Mouse (Mus musculus) left cerebral cortex, postnatal 14 days (tissue): Measurements from ENCODE around the gene Lrrc37a. TPM values are rescaled to one million over a fixed set of nuclear protein-coding genes. Genes with fewer than 3 reads are reported as not detected.
"Not testable (repeated sequence)": the region's sequence is repeated elsewhere in the genome, so short reads cannot be mapped to it uniquely, and the experiment has no call there.

Source experiments
- DNase-seq, 2 experiments: peaks; one replicate each; pipeline ENCODE4 v3.0.0; 2021 to 2022; ENCODE audit warnings: low spot score in 2 of 2, mixed read lengths in 1 of 2
- intact Hi-C: fragments of 180-260 bp; cut with DNase I; formaldehyde crosslinking; loops from one replicate; pipeline ENCODE4 v1.15.1; 2025
- long read RNA-seq, 2 experiments: library from polyadenylated mRNA; stranded (forward); transcript quantifications; one replicate each; pipeline ENCODE4 v2.0.0; 2021
- total RNA-seq, 2 experiments: library from RNA; stranded (reverse); gene quantifications; 2 replicates each; pipeline ENCODE4 v1.2.3; 2021

Gene Lrrc37a
- not detected for total RNA-seq
- long read RNA-seq, experiment 1, result 0 reads
- long read RNA-seq, experiment 2, result 0 reads

DNA sequence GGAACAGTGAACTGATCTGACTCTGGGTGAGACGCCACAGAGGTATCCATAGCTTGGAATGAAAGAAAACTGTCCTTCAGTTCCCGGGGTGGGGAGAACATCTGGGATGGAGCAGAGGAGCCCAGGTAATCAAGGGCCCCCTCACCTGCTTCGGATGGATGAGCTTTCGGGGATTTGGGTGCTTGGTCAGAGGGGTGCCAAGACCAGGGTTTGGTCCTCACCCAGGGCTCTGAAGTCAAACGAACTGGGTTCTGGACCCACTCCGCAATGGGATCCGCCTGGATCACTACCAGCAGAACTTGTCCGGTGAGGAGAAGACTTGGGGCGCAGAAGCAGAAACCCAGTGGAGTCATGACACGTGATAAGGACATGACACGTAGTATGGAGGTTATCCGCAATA is at the start of gene Lrrc37a:
Gene Lrrc37a, minus strand, starts transcription at position 101 of the 400 bp plus-strand sequence.
- intact Hi-C loops, result no loop called here
- no peak for DNase-seq

- intact Hi-C loops, DNase-seq: not testable (repeated sequence)
These were observed 30.6 kb upstream of the Lrrc37a start for GRCm38 (mm10) chr11:103534973-103535372.

- DNase-seq, result no peak
- intact Hi-C loops, result no loop called here
These were observed 7.7 kb upstream of the Lrrc37a start for GRCm38 (mm10) chr11:103512111-103512510.

- intact Hi-C loops, result loop anchor here (10.0 kb wide), 1 partner anchor 110 kb away; no protein-coding TSS in a partner anchor
- DNase-seq, result no peak
These were observed 40.0 kb downstream of the Lrrc37a start for GRCm38 (mm10) chr11:103464443-103464842.

- DNase-seq, intact Hi-C loops: not testable (repeated sequence)
These were observed 53.3 kb downstream of the Lrrc37a start for GRCm38 (mm10) chr11:103451105-103451504.

DNA sequence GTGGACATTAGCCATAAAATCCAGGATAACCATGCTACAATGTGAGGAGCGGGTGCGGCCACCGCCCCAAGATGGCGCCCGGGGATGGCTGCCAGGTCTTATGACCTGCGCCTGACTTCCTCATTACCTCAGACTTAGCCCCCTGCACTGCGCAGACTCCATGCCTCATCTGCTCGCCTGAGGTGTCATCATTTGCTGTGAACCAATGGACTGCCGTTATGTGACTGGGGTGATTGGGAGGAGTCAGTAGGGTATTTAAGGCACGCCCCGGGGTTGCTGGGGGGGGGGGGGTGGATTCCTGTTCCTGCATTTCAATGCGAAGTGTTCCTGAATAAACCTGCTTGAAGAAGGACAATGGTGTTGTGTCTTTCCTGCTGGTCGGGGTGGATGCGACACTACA is 54.7 kb downstream of the Lrrc37a start:
- DNase-seq, intact Hi-C loops: not testable (repeated sequence)

- no peak for DNase-seq
- intact Hi-C loops, result no loop called here
These were observed 60.7 kb downstream of the Lrrc37a start for GRCm38 (mm10) chr11:103443678-103444077.

GRCm38 (mm10) chr11:103436282-103436681 is 68.1 kb downstream of the Lrrc37a start:
- intact Hi-C loops, result no loop called here
- no peak for DNase-seq

DNA sequence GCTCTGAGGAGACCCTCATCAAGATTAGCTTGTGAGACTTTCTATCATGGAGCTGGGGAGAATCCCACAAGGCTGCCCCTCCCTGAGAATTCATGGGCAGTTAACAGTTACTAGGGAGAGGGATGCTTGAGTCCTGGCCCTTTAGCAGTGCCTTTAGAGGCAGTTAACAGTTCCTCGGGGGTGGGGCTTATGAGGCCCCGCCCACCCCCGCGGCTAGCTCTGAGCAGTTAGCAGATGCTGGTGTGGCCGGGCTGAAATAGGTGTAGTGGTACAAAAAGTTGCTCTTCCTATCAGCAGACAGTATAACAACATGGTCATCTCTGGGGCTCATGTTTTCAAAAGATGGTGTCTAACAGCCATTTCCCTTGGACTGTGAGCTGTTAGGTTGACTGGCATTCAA is 79.4 kb downstream of the Lrrc37a start:
- DNase-seq, result no peak
- intact Hi-C loops, result loop anchor here (10.0 kb wide), 1 partner anchor 130 kb away; no protein-coding TSS in a partner anchor

- DNase-seq, result no peak
- intact Hi-C loops, result loop anchor here (10.0 kb wide), 1 partner anchor 135 kb away; no protein-coding TSS in a partner anchor
These were observed 84.7 kb downstream of the Lrrc37a start for GRCm38 (mm10) chr11:103419667-103420066.

DNA sequence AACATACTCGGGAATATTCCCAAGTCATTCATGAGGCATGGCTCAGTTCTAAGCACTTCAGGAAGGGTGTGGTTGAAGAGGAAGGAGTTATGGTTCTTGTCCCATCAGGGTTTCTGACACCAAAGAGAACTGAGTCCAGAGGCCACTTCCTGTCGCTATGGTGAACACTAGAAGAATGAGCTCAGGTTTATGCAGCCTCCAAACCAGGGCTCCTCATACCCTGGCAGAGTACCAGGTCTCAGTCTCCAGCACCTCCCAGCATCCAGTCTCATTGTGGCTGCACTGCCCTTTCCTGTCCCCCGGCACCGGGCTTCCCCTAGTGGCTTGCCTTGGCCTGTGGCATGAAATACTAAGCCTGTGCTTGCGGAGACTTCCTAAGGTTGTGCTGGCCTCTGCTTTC is 85.2 kb downstream of the Lrrc37a start:
- DNase-seq, result no peak
- intact Hi-C loops, result no loop called here

DNA sequence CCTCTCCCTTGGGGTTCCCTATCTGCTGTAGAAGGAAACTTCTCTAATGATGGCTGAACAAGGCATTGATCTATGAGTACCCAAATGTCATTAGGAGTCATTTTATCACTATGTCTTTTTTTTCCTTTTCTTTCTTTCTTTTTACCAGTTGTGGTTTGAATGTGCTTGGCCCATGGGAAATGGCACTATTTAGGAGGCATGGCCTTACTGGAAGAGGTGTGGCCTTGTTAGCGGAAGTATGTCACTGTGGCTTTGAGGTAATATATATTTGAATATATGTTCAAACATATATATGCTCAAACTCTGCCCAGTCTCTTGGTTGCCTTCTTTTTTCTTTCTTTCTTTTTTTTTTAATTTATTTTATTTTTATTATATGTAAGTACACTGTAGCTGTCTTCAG is 90.9 kb downstream of the Lrrc37a start:
- DNase-seq, result no peak

DNA sequence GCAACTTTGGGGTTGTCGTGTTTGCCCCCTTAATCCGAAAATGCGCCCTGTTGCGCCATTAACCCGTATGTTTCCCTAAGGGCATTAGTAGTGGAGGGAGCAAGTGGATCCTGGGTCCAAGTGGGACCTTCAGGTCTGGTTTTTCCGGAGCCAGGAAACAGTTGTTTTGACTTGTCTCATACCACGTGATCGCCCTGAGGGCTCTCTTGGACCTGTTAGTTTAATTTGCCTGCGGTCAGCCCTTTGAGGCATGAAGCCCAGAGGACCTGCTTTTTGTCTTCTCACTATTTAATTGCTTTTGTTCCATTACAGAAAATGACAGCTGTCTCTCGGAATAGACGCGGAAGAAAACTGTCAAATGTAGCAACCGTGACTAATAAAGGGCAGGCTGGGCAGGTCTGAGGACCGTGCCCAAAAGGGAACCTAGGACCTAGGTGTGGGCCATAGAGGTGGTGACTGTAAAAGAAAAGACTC is 91.4 kb downstream of the Lrrc37a start:
- DNase-seq, result no peak
- intact Hi-C loops, result no loop called here

More for the DNA sequence above, 90.9 kb downstream of the Lrrc37a start:
- intact Hi-C loops, result no loop called here

DNA sequence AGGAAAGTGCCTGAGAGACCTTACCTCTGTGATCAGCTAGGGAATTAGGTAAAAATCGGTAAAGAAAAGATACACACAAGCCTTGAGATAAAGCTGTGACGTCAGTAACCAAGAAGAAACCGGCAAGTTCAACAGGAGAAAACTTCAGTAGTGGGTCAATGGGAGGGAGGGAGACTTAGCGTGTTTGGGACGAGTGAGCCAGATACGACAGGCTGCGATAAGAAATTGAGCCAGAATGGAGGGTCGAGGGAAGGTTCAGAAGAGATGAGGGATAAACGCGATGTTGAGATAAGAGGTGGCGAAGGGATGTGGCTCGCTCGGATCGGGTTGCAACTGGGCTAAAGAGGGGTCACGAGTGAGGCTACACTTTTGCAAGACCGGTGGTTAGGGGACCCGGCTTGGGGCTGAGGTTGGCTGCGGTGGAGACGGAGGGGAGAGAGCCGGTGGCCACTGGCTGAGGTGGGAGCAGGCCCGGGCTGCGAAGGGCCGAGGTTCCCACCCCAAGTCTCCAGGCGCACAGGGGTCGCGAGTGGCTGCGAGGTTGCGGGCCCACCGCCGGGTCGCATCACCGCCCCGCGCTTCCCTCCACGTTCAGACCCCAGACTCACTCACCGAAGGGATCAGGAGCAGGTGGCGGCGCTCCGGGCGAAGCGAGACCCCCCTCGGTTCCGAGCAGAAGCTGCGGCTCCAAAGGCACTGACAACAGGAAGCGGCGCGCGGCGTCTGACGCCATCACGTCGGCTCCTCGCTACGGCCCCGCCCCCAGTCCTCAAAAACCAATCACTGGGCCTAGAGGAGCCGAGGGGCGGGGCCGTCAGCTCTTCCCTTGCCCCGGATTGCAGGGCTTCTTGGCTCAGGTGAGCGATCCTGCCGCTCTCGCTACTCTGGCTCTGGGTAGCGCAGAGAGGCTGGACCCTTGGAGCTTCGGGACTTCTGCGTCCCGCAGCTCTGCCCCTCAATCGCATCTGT is 92.1 kb downstream of the Lrrc37a start, which contains the start of gene Plekhm1:
Gene Plekhm1, minus strand, starts transcription at position 707 of the 969 bp plus-strand sequence.
- intact Hi-C loops, result no loop called here
- DNase-seq, result peak; percentile 95 to 96

GRCm38 (mm10) chr11:103411301-103411700 is 93.1 kb downstream of the Lrrc37a start:
- intact Hi-C loops, result no loop called here
- DNase-seq, result no peak

DNA sequence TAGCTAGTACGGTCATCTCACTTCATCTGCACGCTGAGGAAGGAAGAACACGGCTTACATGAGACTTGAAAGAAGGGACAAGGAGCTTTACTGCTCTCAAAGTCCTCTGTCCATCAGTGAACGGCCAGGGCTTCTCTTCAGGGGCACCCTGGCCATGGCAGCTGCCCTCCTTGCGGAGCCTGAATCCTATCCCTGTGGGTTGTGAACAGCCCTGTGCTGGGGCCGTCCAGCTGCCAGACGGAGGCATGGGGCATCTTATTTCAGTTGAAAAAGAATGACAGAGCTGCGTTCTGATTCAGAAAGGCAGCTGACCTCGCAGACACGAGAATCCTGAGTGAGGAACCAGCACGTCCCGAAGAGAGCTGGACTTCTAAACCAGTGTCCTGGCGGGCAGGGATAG is 95.5 kb downstream of the Lrrc37a start:
- intact Hi-C loops, result no loop called here
- DNase-seq, result no peak

DNA sequence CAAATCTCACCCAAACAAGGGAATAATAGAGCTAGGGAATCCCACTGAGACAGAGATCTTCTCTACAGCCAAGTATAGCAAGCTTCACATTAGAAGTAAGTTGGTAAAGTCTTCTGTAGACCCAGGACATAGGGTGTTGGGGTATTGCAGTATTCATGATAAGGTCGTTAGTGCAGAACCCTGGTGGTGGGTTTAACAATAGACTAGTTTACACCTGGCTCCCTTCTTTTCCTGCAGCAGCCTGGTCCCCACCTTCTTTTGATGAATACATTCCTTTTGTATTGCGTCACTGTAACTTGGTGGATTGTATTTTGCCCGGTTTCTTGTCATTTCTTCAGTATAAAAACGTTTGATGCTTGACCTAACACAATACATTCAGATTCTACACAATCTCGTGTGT is 97.3 kb downstream of the Lrrc37a start:
- DNase-seq, intact Hi-C loops: not testable (repeated sequence)

DNA sequence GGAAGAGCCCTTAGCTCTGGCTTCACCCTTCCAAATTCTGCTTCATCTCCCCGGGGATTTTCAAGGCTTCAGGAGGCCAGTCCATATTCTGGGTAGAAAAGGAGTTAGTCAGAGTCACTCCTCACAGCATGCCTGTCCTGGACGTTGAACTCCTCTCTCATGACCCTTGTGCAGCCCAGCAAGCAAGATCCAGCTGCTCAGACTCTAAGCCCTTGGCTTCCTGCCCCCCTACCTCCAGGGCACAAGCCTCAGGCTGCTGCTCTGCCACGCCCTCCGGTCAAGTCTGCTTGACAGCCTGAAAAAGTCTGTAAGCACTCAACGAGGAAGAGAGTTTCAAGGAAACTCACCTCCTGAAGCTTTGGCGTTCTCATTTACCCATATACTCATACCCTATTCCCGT is 97.8 kb downstream of the Lrrc37a start:
- DNase-seq, result no peak
- intact Hi-C loops, result no loop called here

GRCm38 (mm10) chr11:103405814-103406213 is 98.6 kb downstream of the Lrrc37a start:
- no peak for DNase-seq
- intact Hi-C loops, result no loop called here

- DNase-seq, result no peak
- intact Hi-C loops, result no loop called here
These were observed 99.8 kb downstream of the Lrrc37a start for GRCm38 (mm10) chr11:103404618-103405017.
